10 mouse cellular contexts compared by ENCODE assay signal in genomic region chr19:47890489-47891130, GRCm38 (mm10). TPM values are rescaled to one million over a fixed set of nuclear protein-coding genes. Genes with fewer than 3 reads are reported as not detected.
DNase-seq lines count a peak whose midpoint lies in the region; ATAC-seq and TF ChIP-seq lines count a peak whose summit lies in the region.
"Had no signal": no experiment of that assay in that cellular context is flagged by ENCODE, and none has a peak within 500 bp of the region (broad histone marks: within the 10 kb centered on the region; RNA-seq: fewer than 3 reads in every experiment).

No protein-coding gene starts in this region.

- no peak for ATAC-seq in heart, embryonic 12.5 days (ENCODE audit: insufficient number of reproducible peaks, low FRiP score)
- ATAC-seq in Patski = peak; percentile 15
- ATAC-seq in kidney, postnatal 0 days (replicated peaks; ENCODE audit: low FRiP score, low read depth) = peak; percentile 65
- ATAC-seq in hindbrain, embryonic 16.5 days = no peak
- ATAC-seq: midbrain, embryonic 15.5 days had no signal

- no peak for TF ChIP-seq CTCF in Patski (IDR thresholded peaks at IDR 0.05)
- TF ChIP-seq CTCF in kidney, postnatal 0 days (IDR thresholded peaks at IDR 0.05; ENCODE audit: low read depth) = no peak

- no peak for DNase-seq in heart, embryonic 10.5 days (ENCODE audit: low spot score)
- no peak for DNase-seq in Patski (ENCODE audit: low read depth, low spot score)
- DNase-seq in kidney, postnatal 0 days (ENCODE audit: low spot score) = peak; percentile 89
- no peak for DNase-seq in gastrocnemius, postnatal 36 days
- DNase-seq in gastrocnemius, postnatal 14 days = no peak

- intact Hi-C loops in gastrocnemius, postnatal 36 days (cut with DNase I) = no loop called here
- intact Hi-C loops in gastrocnemius, postnatal 14 days (cut with DNase I; ENCODE audit: low total_unique reads) = no loop called here

- H3K36me3 ChIP-seq in heart, embryonic 10.5 days = peaks cover 22% of the 10 kb centered on the region
- peaks cover 30% of the 10 kb centered on the region for H3K36me3 ChIP-seq in heart, embryonic 12.5 days
- H3K36me3 ChIP-seq in kidney, postnatal 0 days (ENCODE audit: insufficient read depth, low read length) = peaks cover 10% of the 10 kb centered on the region; the same call in 1 of the 2 replicates
- H3K36me3 ChIP-seq in megakaryocyte, embryonic 14.5 days (replicated peaks; ENCODE audit: low read length) = peaks cover 29% of the 10 kb centered on the region
- H3K36me3 ChIP-seq in hindbrain, embryonic 16.5 days (ENCODE audit: control insufficient read depth, insufficient read depth, low read length) = peaks cover 1% of the 10 kb centered on the region; the same call in 1 of the 2 replicates
- H3K36me3 ChIP-seq: midbrain, embryonic 15.5 days had no signal

- H3K4me2 ChIP-seq in heart, embryonic 12.5 days = no peak overlapping the region
- H3K4me2 ChIP-seq in kidney, postnatal 0 days (ENCODE audit: low read length) = peak overlapping the region; percentile 38
- H3K4me2 ChIP-seq in hindbrain, embryonic 16.5 days (ENCODE audit: low read length) = no peak overlapping the region
- H3K4me2 ChIP-seq: midbrain, embryonic 15.5 days had no signal

- POLR2A ChIA-PET in Patski (lab: Charles Lee) = interaction anchor here (0.6 kb wide), 1 partner anchor 40 kb away, joined by 3 read pairs; no protein-coding TSS in a partner anchor

- in situ Hi-C loops in Patski (cut with MboI; ENCODE audit: low pct_unique_long_range_greater_than_20kb) = no loop called here

- WGBS in heart, embryonic 10.5 days = 75% methylated on average over 10 of the region's 10 CpGs
- WGBS in heart, embryonic 12.5 days = 67% methylated on average over 10 of the region's 10 CpGs
- 22% methylated on average over 10 of the region's 10 CpGs for WGBS in kidney, postnatal 0 days
- WGBS in hindbrain, embryonic 16.5 days = 74% methylated on average over 10 of the region's 10 CpGs

- CTCF ChIA-PET in Patski (lab: Charles Lee) = interaction anchor here (1.2 to 2.0 kb wide), 4 partner anchors 8 to 60 kb away, joined by 4 to 15 read pairs (median 9); partner anchors contain the start of genes Cfap43 and Itprip

- H3K4me1 ChIP-seq in heart, embryonic 10.5 days = peaks cover 35% of the 10 kb centered on the region
- peaks cover 42% of the 10 kb centered on the region for H3K4me1 ChIP-seq in heart, embryonic 12.5 days (replicated peaks)
- peaks cover 24% of the 10 kb centered on the region for H3K4me1 ChIP-seq in kidney, postnatal 0 days (replicated peaks; ENCODE audit: insufficient read depth, low read length)
- H3K4me1 ChIP-seq in megakaryocyte, embryonic 14.5 days = peaks cover 44% of the 10 kb centered on the region
- no peaks in the 10 kb centered on the region for H3K4me1 ChIP-seq in hindbrain, embryonic 16.5 days (ENCODE audit: control insufficient read depth, insufficient read depth, low read depth, low read length)
- H3K4me1 ChIP-seq: midbrain, embryonic 15.5 days had no signal

- H3K9ac ChIP-seq in heart, embryonic 12.5 days = no peak overlapping the region
- no peak overlapping the region for H3K9ac ChIP-seq in kidney, postnatal 0 days (ENCODE audit: low read depth, low read length)
- H3K9ac ChIP-seq in hindbrain, embryonic 16.5 days (ENCODE audit: low read depth, low read length) = no peak overlapping the region
- H3K9ac ChIP-seq: midbrain, embryonic 15.5 days had no signal

- no peaks in the 10 kb centered on the region for H3K9me3 ChIP-seq in heart, embryonic 10.5 days
- no peaks in the 10 kb centered on the region for H3K9me3 ChIP-seq in heart, embryonic 12.5 days (replicated peaks)
- H3K9me3 ChIP-seq in kidney, postnatal 0 days (replicated peaks; ENCODE audit: low read length) = no peaks in the 10 kb centered on the region
- no peaks in the 10 kb centered on the region for H3K9me3 ChIP-seq in megakaryocyte, embryonic 14.5 days
- H3K9me3 ChIP-seq in hindbrain, embryonic 16.5 days (ENCODE audit: control insufficient read depth, low read length) = no peaks in the 10 kb centered on the region
- H3K9me3 ChIP-seq: midbrain, embryonic 15.5 days had no signal

- no peak overlapping the region for H3K4me3 ChIP-seq in heart, embryonic 10.5 days
- H3K4me3 ChIP-seq in heart, embryonic 12.5 days = no peak overlapping the region
- H3K4me3 ChIP-seq in kidney, postnatal 0 days (replicated peaks; ENCODE audit: low read depth, low read length) = 0 out of 2 replicates have a peak overlapping the region, but pooled peaks have one; percentile 1
- peak overlapping the region; percentile 86 for H3K4me3 ChIP-seq in megakaryocyte, embryonic 14.5 days (replicated peaks)
- H3K4me3 ChIP-seq in hindbrain, embryonic 16.5 days (ENCODE audit: low read length) = no peak overlapping the region
- H3K4me3 ChIP-seq: midbrain, embryonic 15.5 days had no signal

- H3K27me3 ChIP-seq in heart, embryonic 10.5 days (ENCODE audit: insufficient read depth, poor library complexity, severe bottlenecking) = no peaks in the 10 kb centered on the region
- H3K27me3 ChIP-seq in heart, embryonic 12.5 days (replicated peaks) = no peaks in the 10 kb centered on the region
- H3K27me3 ChIP-seq in Patski = no peaks in the 10 kb centered on the region
- H3K27me3 ChIP-seq in kidney, postnatal 0 days (ENCODE audit: insufficient read depth, low read length) = no peaks in the 10 kb centered on the region
- H3K27me3 ChIP-seq in megakaryocyte, embryonic 14.5 days (replicated peaks) = no peaks in the 10 kb centered on the region
- no peaks in the 10 kb centered on the region for H3K27me3 ChIP-seq in hindbrain, embryonic 16.5 days (replicated peaks; ENCODE audit: control insufficient read depth, insufficient read depth, low read length)
- H3K27me3 ChIP-seq: midbrain, embryonic 15.5 days had no signal

- H3K27ac ChIP-seq in heart, embryonic 10.5 days = peak overlapping the region; percentile 36; the same call in 1 of the 2 replicates
- no peak overlapping the region for H3K27ac ChIP-seq in heart, embryonic 12.5 days (ENCODE audit: poor library complexity, severe bottlenecking)
- peak overlapping the region; percentile 84 for H3K27ac ChIP-seq in kidney, postnatal 0 days
- no peak overlapping the region for H3K27ac ChIP-seq in hindbrain, embryonic 16.5 days (ENCODE audit: low read depth, low read length)
- H3K27ac ChIP-seq: midbrain, embryonic 15.5 days had no signal

RNA-seq across cellular contexts. Expression of gene Gsto2, which starts 25.3 kb away (rescaled TPM):
- 0.59 and 1.0 TPM in 2 replicates for polyA plus RNA-seq in heart, embryonic 10.5 days (2016; fragmentation: Nextera tagmentation; extraction: Ambion mirVana)
- 0.76 and 1.3 TPM in 2 replicates for polyA plus RNA-seq in heart, embryonic 12.5 days (2016; fragmentation: Nextera tagmentation; extraction: Ambion mirVana)
- 2.0 TPM for polyA plus RNA-seq in Patski (2021)
- 1.7 and 1.9 TPM in 2 replicates for polyA plus RNA-seq in kidney, postnatal 0 days (2015; fragmentation: Nextera tagmentation; extraction: Ambion mirVana)
- not detected in 2 replicates for polyA plus RNA-seq in megakaryocyte, embryonic 14.5 days (2012; ENCODE audit: insufficient read depth, low replicate concordance)
- total RNA-seq in gastrocnemius, postnatal 36 days (2021) = under 1 TPM; 0.22 to 0.66 TPM
- polyA plus RNA-seq in hindbrain, embryonic 16.5 days (2015; fragmentation: Nextera tagmentation; extraction: Ambion mirVana) = 1.2 and 1.4 TPM in 2 replicates
- under 1 TPM; 0.27 to 0.43 TPM for total RNA-seq in gastrocnemius, postnatal 14 days (2021)

RNA-seq across cellular contexts. Expression of gene Cfap43, which starts 28.5 kb away (rescaled TPM):
- polyA plus RNA-seq in heart, embryonic 10.5 days (2016; fragmentation: Nextera tagmentation; extraction: Ambion mirVana) = 0.06 and 0.11 TPM in 2 replicates
- 0.10 and 0.19 TPM in 2 replicates for polyA plus RNA-seq in heart, embryonic 12.5 days (2016; fragmentation: Nextera tagmentation; extraction: Ambion mirVana)
- 0.21 TPM for polyA plus RNA-seq in Patski (2021)
- polyA plus RNA-seq in kidney, postnatal 0 days (2015; fragmentation: Nextera tagmentation; extraction: Ambion mirVana) = 0.06 and 0.16 TPM in 2 replicates
- not detected in 2 replicates for polyA plus RNA-seq in megakaryocyte, embryonic 14.5 days (2012; ENCODE audit: insufficient read depth, low replicate concordance)
- total RNA-seq in gastrocnemius, postnatal 36 days (2021) = not detected
- 2.9 and 3.0 TPM in 2 replicates for polyA plus RNA-seq in hindbrain, embryonic 16.5 days (2015; fragmentation: Nextera tagmentation; extraction: Ambion mirVana)
- not detected for total RNA-seq in gastrocnemius, postnatal 14 days (2021)
- polyA plus RNA-seq: G1E had no signal

RNA-seq across cellular contexts. Expression of gene Itprip, which starts 28.5 kb away (rescaled TPM):
- 15.6 and 21.1 TPM in 2 replicates for polyA plus RNA-seq in heart, embryonic 10.5 days (2016; fragmentation: Nextera tagmentation; extraction: Ambion mirVana)
- 24.4 and 25.5 TPM in 2 replicates for polyA plus RNA-seq in heart, embryonic 12.5 days (2016; fragmentation: Nextera tagmentation; extraction: Ambion mirVana)
- 16.8 TPM for polyA plus RNA-seq in Patski (2021)
- 10.7 and 12.1 TPM in 2 replicates for polyA plus RNA-seq in kidney, postnatal 0 days (2015; fragmentation: Nextera tagmentation; extraction: Ambion mirVana)
- polyA plus RNA-seq in megakaryocyte, embryonic 14.5 days (2012; ENCODE audit: insufficient read depth, low replicate concordance) = 2.1 and 2.3 TPM in 2 replicates
- total RNA-seq in gastrocnemius, postnatal 36 days (2021) = under 1 TPM; 0.74 to 0.76 TPM
- polyA plus RNA-seq in hindbrain, embryonic 16.5 days (2015; fragmentation: Nextera tagmentation; extraction: Ambion mirVana) = 4.4 and 4.9 TPM in 2 replicates
- total RNA-seq in gastrocnemius, postnatal 14 days (2021) = 1 to 10 TPM; 1.1 to 1.6 TPM

RNA-seq across cellular contexts. Expression of gene Gsto1, which starts 35.8 kb away (rescaled TPM):
- 81.5 and 129 TPM in 2 replicates for polyA plus RNA-seq in heart, embryonic 10.5 days (2016; fragmentation: Nextera tagmentation; extraction: Ambion mirVana)
- polyA plus RNA-seq in heart, embryonic 12.5 days (2016; fragmentation: Nextera tagmentation; extraction: Ambion mirVana) = 81.4 and 84.0 TPM in 2 replicates
- polyA plus RNA-seq in Patski (2021) = 86.5 TPM
- 150 and 159 TPM in 2 replicates for polyA plus RNA-seq in kidney, postnatal 0 days (2015; fragmentation: Nextera tagmentation; extraction: Ambion mirVana)
- polyA plus RNA-seq in megakaryocyte, embryonic 14.5 days (2012; ENCODE audit: insufficient read depth, low replicate concordance) = 187 and 263 TPM in 2 replicates
- total RNA-seq in gastrocnemius, postnatal 36 days (2021) = 10 to 100 TPM; 40.8 to 59.1 TPM
- polyA plus RNA-seq in hindbrain, embryonic 16.5 days (2015; fragmentation: Nextera tagmentation; extraction: Ambion mirVana) = 136 and 148 TPM in 2 replicates
- total RNA-seq in gastrocnemius, postnatal 14 days (2021) = 10 to 100 TPM; 33.7 to 35.1 TPM

RNA-seq across cellular contexts. Expression of gene Cfap58, which starts 46.9 kb away (rescaled TPM):
- 0.10 and 0.23 TPM in 2 replicates for polyA plus RNA-seq in heart, embryonic 10.5 days (2016; fragmentation: Nextera tagmentation; extraction: Ambion mirVana)
- not detected in 2 replicates for polyA plus RNA-seq in heart, embryonic 12.5 days (2016; fragmentation: Nextera tagmentation; extraction: Ambion mirVana)
- not detected for polyA plus RNA-seq in Patski (2021)
- polyA plus RNA-seq in kidney, postnatal 0 days (2015; fragmentation: Nextera tagmentation; extraction: Ambion mirVana) = 0.09 TPM in 1 of 2 replicates, not detected in the other
- not detected in 2 replicates for polyA plus RNA-seq in megakaryocyte, embryonic 14.5 days (2012; ENCODE audit: insufficient read depth, low replicate concordance)
- not detected for total RNA-seq in gastrocnemius, postnatal 36 days (2021)
- 0.60 and 0.88 TPM in 2 replicates for polyA plus RNA-seq in hindbrain, embryonic 16.5 days (2015; fragmentation: Nextera tagmentation; extraction: Ambion mirVana)
- total RNA-seq in gastrocnemius, postnatal 14 days (2021) = not detected
- total RNA-seq: G1E had no signal
- polyA plus RNA-seq: G1E had no signal

Comparison
In these comparisons a context has a peak if more than half of its experiments do, and no peak if none do; other contexts are left out.
1. H3K27ac ChIP-seq: peak in heart, embryonic 10.5 days (single experiment) and kidney, postnatal 0 days (single experiment); none in heart, embryonic 12.5 days (single experiment) and hindbrain, embryonic 16.5 days (single experiment).
2. H3K4me3 ChIP-seq: peak in kidney, postnatal 0 days (single experiment) and megakaryocyte, embryonic 14.5 days (single experiment); none in heart, embryonic 10.5 days (single experiment), heart, embryonic 12.5 days (single experiment) and hindbrain, embryonic 16.5 days (single experiment).
3. ATAC-seq: peak in Patski (single experiment) and kidney, postnatal 0 days (single experiment); none in heart, embryonic 12.5 days (single experiment) and hindbrain, embryonic 16.5 days (single experiment).